ENCODE assay signal across 8 mouse cellular contexts in genomic region chr17:31685514-31686224, GRCm38 (mm10). TPM values are rescaled to one million over a fixed set of nuclear protein-coding genes. Genes with fewer than 3 reads are reported as not detected.
DNase-seq lines count a peak whose midpoint lies in the region; ATAC-seq and TF ChIP-seq lines count a peak whose summit lies in the region.

No protein-coding gene starts in this region.

- TF ChIP-seq CTCF in bone marrow macrophage, adult 2 months (IDR thresholded peaks at IDR 0.05; ENCODE audit: low read depth, low read length) = peak; percentile 79
- TF ChIP-seq CTCF in embryonic fibroblast, embryonic 13.5 days (IDR thresholded peaks at IDR 0.05; ENCODE audit: borderline replicate concordance, insufficient read depth, low read length) = peak; percentile 78

- 15% methylated on average over 17 of the region's 17 CpGs for WGBS in heart, embryonic 11.5 days (ENCODE audit: insufficient replicate concordance)
- 9% methylated on average over 17 of the region's 17 CpGs for WGBS in kidney, embryonic 15.5 days
- WGBS in limb, embryonic 15.5 days = 5% methylated on average over 17 of the region's 17 CpGs

- peak overlapping the region; percentile 42 for H3K4me2 ChIP-seq in heart, embryonic 11.5 days
- peak overlapping the region; percentile 17; the same call in 1 of the 2 replicates for H3K4me2 ChIP-seq in kidney, embryonic 15.5 days
- peak overlapping the region; percentile 21 for H3K4me2 ChIP-seq in limb, embryonic 15.5 days

- peak; percentile 37; the same call in 1 of the 2 replicates for ATAC-seq in heart, embryonic 11.5 days (replicated peaks; ENCODE audit: insufficient number of reproducible peaks, low FRiP score, low TSS enrichment)
- peak; percentile 68 for ATAC-seq in kidney, embryonic 15.5 days (replicated peaks; ENCODE audit: low FRiP score)
- peak; percentile 66; the same call in 1 of the 2 replicates for ATAC-seq in limb, embryonic 15.5 days (ENCODE audit: insufficient number of reproducible peaks, low FRiP score, low TSS enrichment, low read depth)

- no peaks in the 10 kb centered on the region for H3K9me3 ChIP-seq in heart, embryonic 11.5 days (replicated peaks; ENCODE audit: control insufficient read depth, low read length)
- no peaks in the 10 kb centered on the region for H3K9me3 ChIP-seq in kidney, embryonic 15.5 days (replicated peaks)
- H3K9me3 ChIP-seq in limb, embryonic 15.5 days = no peaks in the 10 kb centered on the region

- no peaks in the 10 kb centered on the region for H3K36me3 ChIP-seq in heart, embryonic 11.5 days (ENCODE audit: control insufficient read depth, insufficient read depth, low read length)
- H3K36me3 ChIP-seq in kidney, embryonic 15.5 days = no peaks in the 10 kb centered on the region
- no peaks in the 10 kb centered on the region for H3K36me3 ChIP-seq in limb, embryonic 15.5 days
- no peaks in the 10 kb centered on the region for H3K36me3 ChIP-seq in splenic B cell, adult 2 months (ENCODE audit: control insufficient read depth, insufficient read depth, low read length, poor library complexity, severe bottlenecking)

- peak; percentile 88 to 89 for DNase-seq in B cell, adult 2 months
- DNase-seq in naive thymus-derived CD4-positive, alpha-beta T cell, adult 2 months (ENCODE audit: low read depth) = peak; percentile 91
- peak; percentile 92 for DNase-seq in splenic B cell, adult 2 months (ENCODE audit: low read depth, low spot score)

- H3K27ac ChIP-seq in bone marrow macrophage, adult 2 months (ENCODE audit: insufficient read depth, low read depth, low read length) = no peak overlapping the region
- peak overlapping the region; percentile 7 for H3K27ac ChIP-seq in embryonic fibroblast, embryonic 13.5 days (ENCODE audit: insufficient read depth, low read length)
- H3K27ac ChIP-seq in heart, embryonic 11.5 days (ENCODE audit: low read depth, low read length) = peak overlapping the region; percentile 79
- H3K27ac ChIP-seq in kidney, embryonic 15.5 days = peak overlapping the region; percentile 87
- H3K27ac ChIP-seq in limb, embryonic 15.5 days = peak overlapping the region; percentile 81

- TF ChIP-seq POLR2A in bone marrow macrophage, adult 2 months (IDR thresholded peaks at IDR 0.05; ENCODE audit: borderline replicate concordance, low read depth, low read length) = no peak
- TF ChIP-seq POLR2A in embryonic fibroblast, embryonic 13.5 days (IDR thresholded peaks at IDR 0.05; ENCODE audit: low read depth, low read length) = no peak

- H3K27me3 ChIP-seq in heart, embryonic 11.5 days (ENCODE audit: control insufficient read depth, insufficient read depth, low read length) = 0 out of 2 replicates have a peak, but pooled peaks cover 3% of the 10 kb centered on the region
- H3K27me3 ChIP-seq in kidney, embryonic 15.5 days = 0 out of 2 replicates have a peak, but pooled peaks cover 4% of the 10 kb centered on the region
- no peaks in the 10 kb centered on the region for H3K27me3 ChIP-seq in limb, embryonic 15.5 days
- H3K27me3 ChIP-seq in splenic B cell, adult 2 months (ENCODE audit: control insufficient read depth, insufficient read depth, low read length, poor library complexity, severe bottlenecking) = no peaks in the 10 kb centered on the region

- peak overlapping the region; percentile 67; the same call in 1 of the 2 replicates for H3K9ac ChIP-seq in heart, embryonic 11.5 days (ENCODE audit: low read depth, low read length)
- H3K9ac ChIP-seq in kidney, embryonic 15.5 days = no peak overlapping the region
- H3K9ac ChIP-seq in limb, embryonic 15.5 days = 0 out of 2 replicates have a peak overlapping the region, but pooled peaks have one; percentile 14

- H3K4me3 ChIP-seq in bone marrow macrophage, adult 2 months (ENCODE audit: insufficient read depth, low read length) = no peak overlapping the region
- H3K4me3 ChIP-seq in embryonic fibroblast, embryonic 13.5 days (ENCODE audit: insufficient read depth, low read length) = no peak overlapping the region
- H3K4me3 ChIP-seq in heart, embryonic 11.5 days (ENCODE audit: low read depth, low read length) = no peak overlapping the region
- H3K4me3 ChIP-seq in kidney, embryonic 15.5 days (replicated peaks) = no peak overlapping the region
- H3K4me3 ChIP-seq in limb, embryonic 15.5 days = no peak overlapping the region

- peaks cover 6% of the 10 kb centered on the region for H3K4me1 ChIP-seq in bone marrow macrophage, adult 2 months (ENCODE audit: control insufficient read depth, insufficient read depth, low read length)
- peaks cover 10% of the 10 kb centered on the region for H3K4me1 ChIP-seq in embryonic fibroblast, embryonic 13.5 days (ENCODE audit: control insufficient read depth, insufficient read depth, low read length)
- peaks cover 9% of the 10 kb centered on the region for H3K4me1 ChIP-seq in heart, embryonic 11.5 days (ENCODE audit: control insufficient read depth, insufficient read depth, low read length)
- peaks cover 26% of the 10 kb centered on the region for H3K4me1 ChIP-seq in kidney, embryonic 15.5 days
- peaks cover 11% of the 10 kb centered on the region for H3K4me1 ChIP-seq in limb, embryonic 15.5 days

RNA-seq across cellular contexts. Expression of gene Cryaa, which starts 8.1 kb away (rescaled TPM):
- polyA plus RNA-seq in bone marrow macrophage, adult 2 months (2012; ENCODE audit: insufficient read depth, insufficient read length, missing spikeins) = not detected in 2 replicates
- not detected in 2 replicates for polyA plus RNA-seq in embryonic fibroblast, embryonic 13.5 days (2011; ENCODE audit: insufficient read length, low read depth, missing spikeins)
- not detected in 2 replicates for polyA plus RNA-seq in heart, embryonic 11.5 days (2014; fragmentation: Nextera tagmentation; extraction: Ambion mirVana)
- 0.38 TPM in 1 of 2 replicates, not detected in the other for polyA plus RNA-seq in kidney, embryonic 15.5 days (2015; fragmentation: Nextera tagmentation; extraction: Ambion mirVana)
- 0.77 and 1.1 TPM in 2 replicates for polyA plus RNA-seq in limb, embryonic 15.5 days (2015; fragmentation: Nextera tagmentation; extraction: Ambion mirVana)

RNA-seq across cellular contexts. Expression of gene U2af1, which starts 27.0 kb away (rescaled TPM):
- polyA plus RNA-seq in bone marrow macrophage, adult 2 months (2012; ENCODE audit: insufficient read depth, insufficient read length, missing spikeins) = 66.3 and 80.5 TPM in 2 replicates
- 171 and 195 TPM in 2 replicates for polyA plus RNA-seq in embryonic fibroblast, embryonic 13.5 days (2011; ENCODE audit: insufficient read length, low read depth, missing spikeins)
- 117 and 145 TPM in 2 replicates for polyA plus RNA-seq in heart, embryonic 11.5 days (2014; fragmentation: Nextera tagmentation; extraction: Ambion mirVana)
- 335 and 336 TPM in 2 replicates for polyA plus RNA-seq in kidney, embryonic 15.5 days (2015; fragmentation: Nextera tagmentation; extraction: Ambion mirVana)
- polyA plus RNA-seq in limb, embryonic 15.5 days (2015; fragmentation: Nextera tagmentation; extraction: Ambion mirVana) = 283 and 297 TPM in 2 replicates

RNA-seq across cellular contexts. Expression of gene Cbs, which starts 48.6 kb away (rescaled TPM):
- polyA plus RNA-seq in bone marrow macrophage, adult 2 months (2012; ENCODE audit: insufficient read depth, insufficient read length, missing spikeins) = not detected in 2 replicates
- 1.7 and 2.4 TPM in 2 replicates for polyA plus RNA-seq in embryonic fibroblast, embryonic 13.5 days (2011; ENCODE audit: insufficient read length, low read depth, missing spikeins)
- 0.63 and 0.77 TPM in 2 replicates for polyA plus RNA-seq in heart, embryonic 11.5 days (2014; fragmentation: Nextera tagmentation; extraction: Ambion mirVana)
- polyA plus RNA-seq in kidney, embryonic 15.5 days (2015; fragmentation: Nextera tagmentation; extraction: Ambion mirVana) = 3.1 and 3.2 TPM in 2 replicates
- polyA plus RNA-seq in limb, embryonic 15.5 days (2015; fragmentation: Nextera tagmentation; extraction: Ambion mirVana) = 6.2 and 7.5 TPM in 2 replicates
